Mouse (Mus musculus) gastrocnemius, postnatal 10 days (tissue): Measurements from ENCODE around the gene Ppara. TPM values are rescaled to one million over a fixed set of nuclear protein-coding genes. Genes with fewer than 3 reads are reported as not detected.
A peak's percentile ranks its signal among the peaks of the same experiment; 100 is the strongest.

Experiments
- DNase-seq: peaks from one replicate; pipeline ENCODE4 v3.0.0; 2021; ENCODE audit warnings: mixed read lengths
- long read RNA-seq, 2 experiments: library from polyadenylated mRNA; stranded (forward); transcript quantifications; one replicate each; pipeline ENCODE4 v2.0.0; 2021
- total RNA-seq, 2 experiments: library from RNA; stranded (reverse); gene quantifications; 2 replicates each; pipeline ENCODE4 v1.2.3; 2021

The Ppara gene
- 1 to 10 TPM; 5.0 to 6.5 TPM for total RNA-seq
- long read RNA-seq, experiment 1, partial matches to known transcripts = 0 of 2 reads
- long read RNA-seq, experiment 1, other reads (novel, unspliced or antisense) = 2 of 2 reads
- long read RNA-seq, experiment 2, partial matches to known transcripts = 0 of 1 reads
- long read RNA-seq, experiment 2, other reads (novel, unspliced or antisense) = 0 of 1 reads

DNA sequence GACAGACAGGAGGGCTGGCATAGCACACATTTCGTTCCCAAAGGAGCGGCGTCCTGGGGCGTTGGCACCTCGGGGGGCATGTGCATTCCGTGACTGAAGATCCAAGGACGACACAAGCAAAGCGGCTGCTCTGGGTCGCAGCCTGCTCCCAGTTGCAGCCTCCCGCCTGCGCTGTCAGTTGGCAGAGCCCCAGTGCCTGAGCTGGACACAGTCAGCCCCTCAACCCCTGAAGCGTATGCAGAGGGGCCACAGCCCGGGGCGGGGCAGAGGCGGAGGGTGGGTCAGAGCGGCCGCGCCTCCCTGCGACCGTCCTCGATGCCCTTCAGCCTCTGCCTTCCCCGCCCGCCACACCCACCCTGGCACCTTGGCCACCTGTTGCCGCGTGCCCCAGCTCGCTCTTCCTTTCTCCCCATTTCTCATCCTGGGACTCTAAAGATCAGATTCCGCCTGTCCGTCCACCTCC is at the start of gene Ppara:
Ppara (plus strand) TSS at position 413 of the 463 bp plus-strand sequence.
- no peak for DNase-seq

DNA sequence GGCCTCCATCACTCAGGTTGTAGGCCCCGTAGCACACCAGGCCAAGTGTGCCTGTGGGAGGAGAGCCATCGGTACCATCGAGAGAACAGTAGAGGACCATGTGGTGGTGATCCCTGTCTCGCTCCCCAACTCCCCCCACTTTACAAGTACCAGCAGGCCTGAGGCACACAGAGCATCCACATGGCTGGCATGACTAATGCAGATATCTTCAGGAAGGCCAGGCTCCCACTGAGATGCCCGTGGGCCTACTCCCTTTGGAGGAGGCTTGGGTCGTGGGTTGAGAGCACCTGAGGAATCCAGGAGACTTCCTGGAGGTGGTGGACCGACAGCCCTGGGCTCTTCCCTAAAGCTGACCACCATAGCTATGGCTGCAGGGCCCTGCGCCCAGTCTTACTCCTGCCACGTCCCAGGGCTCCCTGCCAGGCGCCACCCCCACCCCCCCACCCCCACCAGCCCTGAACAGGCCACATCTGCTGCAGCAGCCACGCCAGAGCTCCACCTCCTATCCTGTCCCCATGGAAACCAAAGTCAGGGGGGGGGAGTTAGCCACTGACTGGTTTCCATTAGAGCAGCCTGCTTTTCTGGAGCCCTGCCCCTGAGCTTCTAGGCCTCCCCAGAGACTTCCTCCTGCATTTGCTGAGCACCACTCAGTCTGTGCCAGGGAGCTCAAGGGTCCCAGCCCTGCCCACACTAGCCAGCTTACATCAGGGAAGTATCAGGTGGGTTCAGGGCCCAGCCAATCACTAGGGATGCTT is 48.0 kb upstream of the Ppara start:
- DNase-seq = peak; percentile 75

DNA sequence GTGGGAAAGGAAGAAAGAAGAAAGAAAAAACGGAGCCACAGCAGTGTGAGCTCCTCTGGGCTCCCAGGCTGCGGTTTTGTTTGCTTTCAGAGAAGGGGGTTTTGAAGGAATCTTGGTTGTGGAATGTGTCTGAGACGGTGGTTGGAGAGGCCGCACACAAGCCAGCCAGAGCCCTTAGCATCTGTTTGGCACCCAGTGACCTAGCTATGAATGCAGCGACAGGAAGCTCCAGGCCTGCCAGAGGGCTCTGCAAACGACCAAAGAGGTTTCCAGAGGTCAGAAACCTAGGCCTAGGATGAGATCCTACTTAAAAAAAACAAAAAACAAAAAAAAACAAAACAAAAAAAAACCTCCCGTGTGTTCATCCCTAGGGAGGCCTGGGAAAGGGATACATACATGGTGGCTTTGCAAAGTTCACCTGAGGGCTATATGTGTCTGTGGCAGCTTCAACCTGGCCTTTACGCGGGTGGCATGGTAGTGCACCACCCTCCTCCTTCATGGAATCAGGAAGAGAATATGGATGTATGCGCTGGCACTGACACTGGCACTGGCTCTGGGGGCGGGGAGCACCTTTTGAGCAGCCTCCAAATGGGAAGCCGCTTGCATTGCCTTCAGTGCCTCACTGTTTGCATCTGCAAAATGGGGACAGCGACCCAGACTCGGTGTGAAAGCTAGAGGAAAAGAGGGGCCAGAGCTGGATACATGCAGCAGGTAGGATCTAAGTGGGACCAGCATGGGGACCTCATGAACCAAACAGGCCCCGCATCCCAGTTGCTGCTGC is 47.0 kb upstream of the Ppara start:
- DNase-seq = no peak

DNA sequence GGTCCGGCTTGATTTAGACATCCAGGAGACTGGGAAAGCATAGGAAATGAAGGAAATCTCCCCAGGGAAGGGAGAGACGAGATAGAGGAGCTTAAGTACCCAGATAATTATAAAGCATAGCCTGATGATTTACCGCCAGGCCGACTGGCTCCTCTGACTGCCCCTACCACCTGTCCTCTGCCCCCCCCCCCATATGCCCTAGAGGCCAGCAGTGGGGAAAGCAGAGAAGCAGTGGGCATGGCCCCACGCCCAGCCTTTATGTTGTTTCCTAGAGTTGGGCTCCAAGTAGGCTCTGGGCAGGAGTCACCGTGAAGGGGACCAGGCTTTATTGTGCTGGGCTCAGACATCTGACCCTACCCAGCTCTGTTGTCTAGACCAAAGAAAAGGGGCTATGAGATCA is 46.0 kb upstream of the Ppara start:
- no peak for DNase-seq

DNA sequence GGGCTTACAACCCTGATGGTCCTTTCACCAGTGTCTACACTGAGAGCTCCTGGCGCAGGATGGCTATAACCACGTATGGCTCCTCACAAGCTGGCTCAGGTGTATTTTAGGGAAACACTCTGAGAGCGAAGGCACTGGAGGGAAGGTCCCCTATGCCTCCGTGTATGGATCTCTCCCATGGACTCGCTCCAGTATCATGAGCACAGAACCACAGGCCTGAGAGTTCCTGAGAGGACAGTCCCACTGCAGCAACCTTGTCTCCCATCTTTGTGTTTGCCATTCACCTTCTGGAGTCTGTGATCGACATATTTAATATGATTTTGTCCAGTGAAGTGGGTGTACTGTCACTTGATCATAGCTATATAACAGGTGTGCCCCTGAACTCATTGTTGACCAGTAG is 45.3 kb upstream of the Ppara start:
- DNase-seq = no peak

DNA sequence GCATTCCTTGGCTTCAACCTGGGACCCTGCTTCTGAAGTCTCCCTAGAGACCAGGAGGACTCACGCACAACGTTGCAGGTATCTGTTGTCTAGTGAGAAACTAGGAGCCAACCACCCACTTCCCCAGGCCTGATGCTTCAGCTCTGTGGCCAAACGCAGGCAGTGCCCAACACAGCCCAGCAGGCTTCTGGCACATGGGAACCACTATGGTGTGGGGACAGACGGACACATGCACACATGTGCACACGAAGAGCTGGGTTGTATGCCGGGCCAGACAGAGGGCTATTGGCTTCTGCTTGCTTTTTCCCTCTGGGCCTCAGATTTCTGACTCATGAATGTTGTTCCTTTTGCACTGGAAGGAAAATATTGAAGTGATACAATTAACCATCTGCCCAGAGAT is 44.7 kb upstream of the Ppara start:
- DNase-seq = no peak

DNA sequence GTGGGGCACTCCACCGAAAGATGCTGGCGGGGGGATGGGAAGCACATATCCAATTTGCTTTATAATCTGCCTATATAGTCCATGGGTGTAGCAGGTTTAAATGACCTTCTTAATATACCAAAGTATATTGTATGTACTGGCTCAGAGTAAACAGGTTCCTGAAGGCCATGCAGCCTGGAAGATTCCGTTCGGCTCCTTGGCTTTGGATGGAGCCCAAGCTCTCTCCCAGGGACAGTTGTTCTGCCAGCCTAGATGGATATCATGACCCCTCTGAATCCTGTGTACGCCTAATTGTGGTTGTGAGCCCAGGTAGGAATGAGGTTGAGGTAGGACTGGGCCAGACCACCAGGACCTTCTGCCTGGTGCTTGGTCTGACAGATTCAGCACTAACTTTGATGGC is 43.9 kb upstream of the Ppara start:
- DNase-seq = no peak

DNA sequence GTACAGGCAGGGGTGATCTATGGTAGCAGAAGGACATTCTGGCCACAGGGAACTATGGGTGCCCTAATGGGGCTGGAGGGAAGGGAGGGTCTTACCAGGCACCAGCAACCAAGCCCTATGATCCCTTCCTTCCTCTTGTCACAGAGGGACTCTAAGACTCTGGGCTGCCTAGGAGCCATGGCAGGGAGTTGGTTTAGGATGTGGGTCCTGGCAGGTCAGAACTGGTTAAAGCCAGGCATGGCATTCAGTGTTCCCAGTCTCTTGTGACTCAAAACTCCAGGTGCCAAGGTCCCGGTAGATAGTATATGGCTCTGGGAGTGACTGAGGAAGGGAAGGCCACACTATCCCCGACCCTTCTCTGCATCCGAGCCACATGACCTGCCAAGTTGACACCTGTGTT is 41.7 kb upstream of the Ppara start:
- DNase-seq = no peak

DNA sequence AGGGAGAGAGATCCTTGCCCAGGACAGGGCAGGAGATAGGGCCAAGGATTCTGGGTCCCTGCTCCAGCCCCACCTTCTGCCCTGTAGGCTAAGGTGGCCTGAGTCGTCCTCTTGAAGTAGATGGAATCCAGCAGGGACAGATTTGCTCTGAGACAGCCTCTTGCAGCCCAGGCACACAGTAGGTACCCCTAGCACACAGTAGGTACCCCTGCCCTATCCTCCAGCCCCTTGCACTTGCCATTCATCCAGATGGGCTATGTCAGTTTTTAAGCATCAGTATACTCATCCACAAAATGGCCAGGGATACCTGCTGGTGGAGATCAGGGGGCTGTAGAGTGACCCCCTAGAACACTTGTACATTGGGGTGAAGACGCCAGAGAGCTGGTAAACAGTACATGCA is 41.0 kb upstream of the Ppara start:
- no peak for DNase-seq

DNA sequence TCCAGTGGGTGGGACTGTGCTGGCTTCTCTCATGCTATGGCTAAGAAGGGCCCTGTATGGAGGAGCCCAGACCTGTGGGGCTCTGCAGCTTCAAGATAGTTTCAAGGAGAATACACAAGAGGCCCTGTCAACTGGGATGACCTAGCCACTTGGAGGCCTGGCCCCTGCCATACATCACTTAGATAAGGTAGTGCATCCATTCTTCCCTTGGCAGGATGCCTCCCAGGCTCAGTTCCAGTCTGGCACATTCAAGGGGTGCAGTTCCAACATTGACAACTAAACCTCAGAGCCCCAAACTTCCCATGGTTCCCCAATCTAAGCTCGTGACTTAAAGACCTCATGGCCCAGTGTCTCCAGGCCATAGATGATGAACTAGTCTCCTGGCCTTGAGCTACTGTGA is 40.4 kb upstream of the Ppara start:
- no peak for DNase-seq

DNA sequence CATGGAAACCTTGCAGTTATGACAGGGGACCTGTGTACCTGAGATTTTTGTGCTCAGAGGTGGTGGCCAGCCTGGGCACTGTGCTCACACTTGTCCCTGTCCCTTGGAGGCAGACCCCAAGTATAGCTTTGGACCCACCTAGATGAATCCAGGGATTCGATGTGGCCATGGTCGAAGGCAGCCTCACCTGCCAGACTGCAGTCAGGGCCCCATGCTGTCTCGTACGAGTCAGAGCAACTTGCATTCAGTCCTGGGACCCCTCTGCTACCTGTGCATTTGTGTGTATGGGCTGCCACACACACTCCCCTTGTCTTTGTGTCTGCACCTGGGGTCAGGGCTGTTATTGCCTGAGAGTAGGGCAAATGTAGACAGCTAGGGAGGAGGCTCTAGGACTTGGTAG is 39.5 kb upstream of the Ppara start:
- no peak for DNase-seq

DNA sequence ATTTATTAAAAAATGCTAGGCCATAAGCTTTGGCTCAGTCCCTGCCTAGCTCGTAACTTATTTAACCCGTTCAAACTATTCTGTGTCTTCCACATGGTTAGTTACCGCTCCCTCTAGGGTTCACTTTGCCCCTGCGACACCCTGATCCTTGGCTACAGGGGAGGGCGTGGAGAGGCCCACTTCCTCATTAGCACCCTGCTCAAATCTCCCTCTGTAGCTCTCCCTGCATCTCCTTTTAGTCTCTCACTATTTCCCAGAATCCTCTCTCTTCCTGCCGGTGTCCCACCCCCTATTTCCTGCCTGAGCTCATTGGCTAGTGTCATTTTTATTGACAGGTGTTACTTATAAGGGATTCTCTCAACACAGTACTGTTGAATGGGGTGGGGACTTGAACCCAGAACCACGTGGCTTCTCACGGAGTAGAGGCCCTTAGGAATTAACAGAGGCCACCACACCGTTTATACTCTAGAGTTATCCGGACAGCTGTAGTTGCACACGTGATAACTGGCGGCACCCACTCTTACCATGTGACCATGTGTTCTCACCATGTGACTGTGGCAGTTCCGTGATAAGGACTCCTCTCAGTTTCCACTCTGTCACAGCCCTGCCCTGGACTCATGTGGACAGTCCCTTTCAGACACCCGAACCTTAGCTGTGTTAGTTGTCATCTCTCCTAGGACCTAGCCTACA is 36.3 kb upstream of the Ppara start:
- DNase-seq = no peak

DNA sequence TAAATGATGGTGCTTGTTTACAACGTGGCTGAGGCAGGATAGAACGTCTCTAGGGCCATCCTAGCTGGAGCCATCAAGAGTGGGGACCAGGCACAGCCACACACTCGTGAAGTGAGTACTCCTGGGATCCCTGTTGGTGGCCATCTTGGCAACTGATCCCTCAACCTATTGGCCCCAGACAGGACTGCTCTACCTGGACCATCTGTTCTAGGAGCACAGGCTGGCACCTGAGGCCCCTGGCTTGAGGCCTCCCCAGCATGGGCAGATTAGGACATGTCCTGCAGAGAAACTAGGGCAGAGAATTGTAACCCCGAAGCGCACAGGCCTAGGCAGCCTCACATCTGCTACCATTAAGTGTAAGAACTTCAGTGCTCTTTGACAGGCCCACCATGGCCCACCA is 35.3 kb upstream of the Ppara start:
- no peak for DNase-seq

DNA sequence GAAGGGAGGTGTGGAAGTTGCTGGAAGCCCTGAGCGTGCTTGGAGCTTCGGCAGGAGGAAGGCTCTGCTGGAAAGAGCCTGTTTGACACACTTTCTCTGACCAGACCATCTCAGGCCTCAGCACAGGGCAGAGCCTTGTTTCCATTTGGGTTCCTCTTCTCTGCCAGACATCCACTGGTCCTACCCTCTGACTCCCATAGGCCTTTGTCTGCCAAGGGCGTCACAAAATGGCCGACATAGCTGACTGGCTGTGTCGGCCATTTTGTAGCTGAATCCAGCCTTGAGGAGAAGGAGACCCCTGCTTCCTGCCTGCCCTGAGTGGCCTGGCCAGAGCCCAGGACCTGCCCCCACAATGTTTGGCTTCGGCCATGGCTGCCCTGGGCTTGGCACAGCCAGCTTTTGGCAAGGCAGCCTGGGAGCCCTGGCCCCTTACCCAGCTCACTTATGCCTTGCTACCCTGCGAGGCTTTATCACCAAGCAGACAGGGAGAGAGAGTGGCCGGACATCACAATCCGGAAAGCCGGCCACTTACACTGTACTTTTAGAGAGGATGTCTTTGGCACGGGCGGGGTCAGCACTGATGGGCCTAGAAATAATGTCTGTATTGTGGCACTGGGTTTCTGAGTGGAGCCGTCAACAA is 34.8 kb upstream of the Ppara start:
- DNase-seq = no peak

DNA sequence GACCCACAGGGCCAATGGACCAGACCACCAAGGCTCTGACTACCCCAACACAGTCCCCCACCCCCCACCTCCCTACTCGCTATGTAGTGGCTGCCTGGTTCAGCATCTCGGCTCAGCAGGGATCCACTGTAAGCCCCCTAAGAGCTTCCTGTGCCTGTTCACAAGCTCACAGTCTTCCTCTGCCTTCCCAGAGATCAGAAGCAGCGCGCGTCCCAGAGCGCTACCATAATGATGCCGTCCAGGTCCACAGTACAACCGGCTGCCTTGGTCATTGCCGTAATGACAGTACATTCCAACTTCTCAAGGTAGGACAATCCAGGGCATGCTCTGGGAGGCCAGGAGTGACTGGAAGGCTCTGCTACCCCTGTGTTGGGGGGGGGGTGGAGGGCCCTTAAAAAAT is 34.1 kb upstream of the Ppara start:
- DNase-seq = no peak

DNA sequence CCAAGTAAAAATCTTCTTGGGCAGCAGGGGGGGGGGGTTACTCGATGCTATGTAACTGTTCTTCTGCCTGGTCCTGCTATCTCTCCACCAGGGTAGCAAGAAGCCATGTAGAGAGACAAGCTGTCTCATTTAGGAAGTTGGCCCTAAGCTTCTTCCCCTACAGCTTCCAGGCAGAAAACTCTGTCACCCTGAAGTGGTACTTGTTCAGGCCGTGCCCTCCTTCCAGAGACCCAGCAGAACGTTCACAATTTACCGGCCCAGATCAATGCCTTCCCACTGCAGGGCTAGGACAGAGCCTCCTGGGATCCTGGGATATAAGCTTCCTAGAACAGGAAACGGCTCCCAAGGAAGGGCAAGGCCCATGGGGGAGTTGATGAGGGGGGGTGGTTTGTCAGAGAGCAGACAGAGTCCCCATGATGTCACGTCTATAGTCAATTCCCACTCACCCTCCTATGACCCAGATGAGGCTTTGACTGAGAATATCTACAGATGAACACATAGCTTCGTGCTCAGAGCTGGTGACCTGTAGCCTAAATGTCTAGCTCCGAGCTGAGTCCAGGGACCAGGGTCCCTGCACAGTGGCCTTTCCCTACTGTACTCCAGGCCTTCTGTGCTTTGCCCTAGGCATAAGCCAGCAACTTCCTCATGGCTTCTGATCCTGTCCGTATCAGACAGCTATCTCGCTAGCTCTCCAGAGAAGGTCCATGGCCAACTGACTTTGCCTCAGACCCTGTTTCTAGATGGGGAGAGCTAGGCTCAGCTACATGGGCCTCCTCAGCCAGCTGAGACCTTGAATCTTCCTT is 33.5 kb upstream of the Ppara start:
- no peak for DNase-seq

DNA sequence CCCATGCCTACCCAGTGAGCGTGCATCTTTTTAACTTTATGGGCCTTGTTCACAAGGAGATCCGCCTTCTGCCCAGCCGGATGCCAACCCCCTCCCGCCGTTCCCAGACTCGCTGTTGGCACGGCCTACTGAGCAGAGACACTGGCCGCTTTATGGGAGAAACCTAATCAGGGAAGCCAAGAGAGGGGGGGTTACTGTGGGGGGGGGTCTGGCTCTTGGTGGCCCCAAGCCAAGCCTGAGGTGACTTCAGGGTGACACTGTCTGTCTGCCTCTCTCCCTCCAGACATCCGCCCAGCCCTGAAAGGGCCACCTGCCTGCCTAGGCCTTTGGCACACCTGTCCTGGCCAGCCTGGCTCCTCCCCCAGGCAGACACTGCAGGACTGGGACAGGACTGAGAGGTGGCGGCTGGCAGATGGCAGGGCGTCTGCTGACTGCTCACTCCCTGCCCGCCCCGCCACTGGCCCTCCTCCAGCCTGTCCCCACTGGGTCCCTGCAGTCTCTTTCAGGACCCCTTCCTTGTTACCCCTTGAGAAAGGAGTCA is 32.3 kb upstream of the Ppara start:
- DNase-seq = peak; percentile 66

DNA sequence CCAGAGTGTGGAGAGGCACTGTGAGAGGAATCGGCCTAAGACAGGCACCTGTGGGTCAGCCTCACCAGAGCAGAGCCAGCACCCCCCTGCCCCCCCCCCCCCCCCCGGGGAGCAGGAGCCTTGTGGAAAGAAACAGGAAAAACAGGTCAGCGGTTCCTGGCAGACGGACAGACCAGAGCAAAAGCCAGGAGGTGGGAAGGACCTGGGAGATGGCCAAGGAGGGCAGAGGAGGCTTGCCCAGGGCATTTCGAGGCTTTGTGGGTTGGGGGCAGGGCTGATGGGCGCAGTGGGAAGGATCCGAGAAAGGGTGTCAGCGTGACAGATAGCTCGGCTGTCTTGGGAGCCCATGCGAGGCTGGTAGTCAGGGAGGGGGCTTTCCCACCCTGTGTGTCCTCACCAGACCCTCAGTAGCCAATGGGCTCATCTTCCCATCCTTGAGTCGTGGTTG is 31.6 kb upstream of the Ppara start:
- DNase-seq = no peak

DNA sequence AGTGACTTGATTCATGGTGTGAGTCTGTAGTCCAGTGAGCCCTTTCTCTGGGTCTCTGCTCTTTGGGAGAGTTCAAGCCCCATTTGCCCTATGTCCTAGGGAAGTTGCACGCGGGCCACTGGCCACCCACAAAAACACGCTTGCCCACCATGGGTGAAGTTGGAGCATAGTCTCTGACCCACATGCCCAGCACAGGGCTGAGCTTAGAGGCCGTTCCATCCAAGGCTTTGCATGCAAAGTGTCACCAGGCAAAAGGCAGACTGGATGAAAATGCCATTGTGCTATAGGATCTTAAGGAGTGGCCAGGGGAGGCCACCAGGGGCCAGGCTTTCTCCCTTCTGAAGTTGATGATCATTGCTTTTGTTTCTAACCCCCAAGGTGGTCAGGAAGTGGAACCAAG is 30.9 kb upstream of the Ppara start:
- DNase-seq = no peak

DNA sequence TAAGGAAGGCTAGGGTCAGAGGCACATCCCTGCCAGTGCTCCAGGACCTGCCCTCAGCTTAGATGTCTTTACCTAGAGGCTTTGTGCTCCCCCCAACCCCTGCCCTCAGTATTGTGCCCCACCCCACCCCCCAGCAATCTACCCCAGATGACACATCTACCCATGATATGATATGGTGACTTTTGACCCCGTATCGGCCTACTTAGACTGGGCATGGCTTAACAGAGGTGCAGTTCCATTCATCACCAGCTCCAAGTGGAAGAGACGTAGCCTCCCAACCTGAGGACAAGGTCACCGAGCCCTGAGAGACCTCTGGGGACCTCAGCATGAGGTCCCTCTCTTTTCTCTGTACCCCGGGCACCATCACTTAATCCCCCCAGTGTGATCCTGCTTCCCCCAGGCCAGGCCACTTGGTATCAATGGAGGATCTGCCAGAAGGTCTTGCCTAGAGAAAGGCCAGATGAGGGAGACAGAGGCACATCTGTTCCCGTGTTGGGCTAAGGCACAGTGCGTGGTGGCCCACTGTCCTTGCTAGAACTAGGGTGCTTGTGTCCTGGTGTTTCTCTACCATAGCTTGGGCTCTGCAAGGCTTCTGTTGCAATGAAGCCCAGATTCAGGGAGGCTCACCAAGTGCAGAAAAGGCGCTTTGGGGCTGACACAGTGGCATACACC is 30.3 kb upstream of the Ppara start:
- DNase-seq = no peak
